Mouse (Mus musculus) CH12.LX (cell line): ENCODE results near the gene Rundc3a. TPM values are rescaled to one million over a fixed set of nuclear protein-coding genes. Genes with fewer than 3 reads are reported as not detected.

Experiments
- polyA plus RNA-seq: library from polyadenylated mRNA; unstranded; fragments of >175 nt; gene quantifications from 2 replicates; pipeline ENCODE4 v1.2.1, GENCODE M21; 2012; ENCODE audit warnings: low read depth; ENCODE audit not compliant: insufficient read length
- total RNA-seq, 2 experiments: library from RNA; depleted of rRNA; stranded (reverse); fragments of 300-350 nt in 1 of 2; fragments of >200 nt in 1 of 2; gene quantifications; 2 replicates each; pipeline ENCODE4 v1.2.3; 2012 to 2014

Gene Rundc3a
- total and polyA plus RNA-seq, 3 experiments: 1.4 to 16.3 (median 3.3) TPM

Other genes starting within 250 kb of the Rundc3a start
- not detected in 2 replicates for gene Nags, start 247.9 kb upstream of the Rundc3a start, total RNA-seq (2012; rRNA removed)
- not detected in 2 replicates for gene Nags, start 247.9 kb upstream of the Rundc3a start, total RNA-seq (2014; rRNA removed)
- gene Nags, start 247.9 kb upstream of the Rundc3a start, polyA plus RNA-seq: not detected in 2 replicates
- 56.7 and 63.1 TPM in 2 replicates for gene Tmem101, start 237.0 kb upstream of the Rundc3a start, total RNA-seq (2012; rRNA removed)
- gene Tmem101, start 237.0 kb upstream of the Rundc3a start, total RNA-seq (2014; rRNA removed): 36.1 and 38.5 TPM in 2 replicates
- gene Tmem101, start 237.0 kb upstream of the Rundc3a start, polyA plus RNA-seq: 29.7 and 35.4 TPM in 2 replicates
- gene Lsm12, start 208.1 kb upstream of the Rundc3a start, total RNA-seq (2012; rRNA removed): 66.9 and 78.7 TPM in 2 replicates
- 70.0 and 78.9 TPM in 2 replicates for gene Lsm12, start 208.1 kb upstream of the Rundc3a start, total RNA-seq (2014; rRNA removed)
- gene Lsm12, start 208.1 kb upstream of the Rundc3a start, polyA plus RNA-seq: 164 and 185 TPM in 2 replicates
- 31.9 and 34.7 TPM in 2 replicates for gene G6pc3, start 203.8 kb upstream of the Rundc3a start, total RNA-seq (2012; rRNA removed)
- gene G6pc3, start 203.8 kb upstream of the Rundc3a start, total RNA-seq (2014; rRNA removed): 26.3 and 31.3 TPM in 2 replicates
- gene G6pc3, start 203.8 kb upstream of the Rundc3a start, polyA plus RNA-seq: 65.6 and 72.3 TPM in 2 replicates
- gene Hdac5, start 163.2 kb upstream of the Rundc3a start, total RNA-seq (2012; rRNA removed): 49.6 and 49.9 TPM in 2 replicates
- 23.3 and 24.9 TPM in 2 replicates for gene Hdac5, start 163.2 kb upstream of the Rundc3a start, total RNA-seq (2014; rRNA removed)
- gene Hdac5, start 163.2 kb upstream of the Rundc3a start, polyA plus RNA-seq: 46.4 and 53.9 TPM in 2 replicates
- 25.6 and 26.2 TPM in 2 replicates for gene BC030867, start 144.5 kb upstream of the Rundc3a start, total RNA-seq (2012; rRNA removed)
- 9.7 and 11.4 TPM in 2 replicates for gene BC030867, start 144.5 kb upstream of the Rundc3a start, total RNA-seq (2014; rRNA removed)
- 34.0 and 35.2 TPM in 2 replicates for gene BC030867, start 144.5 kb upstream of the Rundc3a start, polyA plus RNA-seq
- 0.04 TPM in 1 of 2 replicates, not detected in the other for gene Asb16, start 124.7 kb upstream of the Rundc3a start, total RNA-seq (2012; rRNA removed)
- not detected in 2 replicates for gene Asb16, start 124.7 kb upstream of the Rundc3a start, total RNA-seq (2014; rRNA removed)
- not detected in 2 replicates for gene Asb16, start 124.7 kb upstream of the Rundc3a start, polyA plus RNA-seq
- 27.8 and 31.0 TPM in 2 replicates for gene Tmub2, start 108.5 kb upstream of the Rundc3a start, total RNA-seq (2012; rRNA removed)
- gene Tmub2, start 108.5 kb upstream of the Rundc3a start, total RNA-seq (2014; rRNA removed): 24.8 and 27.0 TPM in 2 replicates
- 32.4 and 32.9 TPM in 2 replicates for gene Tmub2, start 108.5 kb upstream of the Rundc3a start, polyA plus RNA-seq
- gene Atxn7l3, start 96.8 kb upstream of the Rundc3a start, total RNA-seq (2012; rRNA removed): 46.6 and 51.3 TPM in 2 replicates
- 38.3 and 40.7 TPM in 2 replicates for gene Atxn7l3, start 96.8 kb upstream of the Rundc3a start, total RNA-seq (2014; rRNA removed)
- 52.0 and 59.0 TPM in 2 replicates for gene Atxn7l3, start 96.8 kb upstream of the Rundc3a start, polyA plus RNA-seq
- 126 and 142 TPM in 2 replicates for gene Ubtf, start 73.7 kb upstream of the Rundc3a start, total RNA-seq (2012; rRNA removed)
- gene Ubtf, start 73.7 kb upstream of the Rundc3a start, total RNA-seq (2014; rRNA removed): 89.9 and 99.8 TPM in 2 replicates
- 124 and 149 TPM in 2 replicates for gene Ubtf, start 73.7 kb upstream of the Rundc3a start, polyA plus RNA-seq
- 0.08 TPM in 1 of 2 replicates, not detected in the other for gene Slc4a1, start 27.2 kb upstream of the Rundc3a start, total RNA-seq (2012; rRNA removed)
- 0.04 TPM in 1 of 2 replicates, not detected in the other for gene Slc4a1, start 27.2 kb upstream of the Rundc3a start, total RNA-seq (2014; rRNA removed)
- gene Slc4a1, start 27.2 kb upstream of the Rundc3a start, polyA plus RNA-seq: not detected in 2 replicates
- gene Slc25a39, start 14.5 kb downstream of the Rundc3a start, total RNA-seq (2012; rRNA removed): 169 and 199 TPM in 2 replicates
- gene Slc25a39, start 14.5 kb downstream of the Rundc3a start, total RNA-seq (2014; rRNA removed): 108 and 112 TPM in 2 replicates
- 198 and 226 TPM in 2 replicates for gene Slc25a39, start 14.5 kb downstream of the Rundc3a start, polyA plus RNA-seq
- gene Grn, start 36.9 kb downstream of the Rundc3a start, total RNA-seq (2012; rRNA removed): 106 and 165 TPM in 2 replicates
- gene Grn, start 36.9 kb downstream of the Rundc3a start, total RNA-seq (2014; rRNA removed): 63.7 and 80.6 TPM in 2 replicates
- 420 and 453 TPM in 2 replicates for gene Grn, start 36.9 kb downstream of the Rundc3a start, polyA plus RNA-seq
- gene Fam171a2, start 54.3 kb downstream of the Rundc3a start, total RNA-seq (2012; rRNA removed): not detected in 2 replicates
- gene Fam171a2, start 54.3 kb downstream of the Rundc3a start, total RNA-seq (2014; rRNA removed): not detected in 2 replicates
- gene Fam171a2, start 54.3 kb downstream of the Rundc3a start, polyA plus RNA-seq: not detected in 2 replicates
- 2.2 and 3.0 TPM in 2 replicates for gene Itga2b, start 76.7 kb downstream of the Rundc3a start, total RNA-seq (2012; rRNA removed)
- 0.81 and 0.95 TPM in 2 replicates for gene Itga2b, start 76.7 kb downstream of the Rundc3a start, total RNA-seq (2014; rRNA removed)
- 2.3 and 3.6 TPM in 2 replicates for gene Itga2b, start 76.7 kb downstream of the Rundc3a start, polyA plus RNA-seq
- gene Gpatch8, start 163.0 kb downstream of the Rundc3a start, total RNA-seq (2012; rRNA removed): 15.4 and 16.6 TPM in 2 replicates
- gene Gpatch8, start 163.0 kb downstream of the Rundc3a start, total RNA-seq (2014; rRNA removed): 10.2 and 11.5 TPM in 2 replicates
- 24.7 and 27.4 TPM in 2 replicates for gene Gpatch8, start 163.0 kb downstream of the Rundc3a start, polyA plus RNA-seq
- 0.42 TPM in 1 of 2 replicates, not detected in the other for gene Gm11627, start 186.1 kb downstream of the Rundc3a start, total RNA-seq (2012; rRNA removed)
- 0.46 and 0.63 TPM in 2 replicates for gene Gm11627, start 186.1 kb downstream of the Rundc3a start, total RNA-seq (2014; rRNA removed)
- gene Gm11627, start 186.1 kb downstream of the Rundc3a start, polyA plus RNA-seq: 0.38 TPM in 1 of 2 replicates, not detected in the other
- 0.08 and 0.13 TPM in 2 replicates for gene Fzd2, start 211.0 kb downstream of the Rundc3a start, total RNA-seq (2012; rRNA removed)
- 0.23 and 0.35 TPM in 2 replicates for gene Fzd2, start 211.0 kb downstream of the Rundc3a start, total RNA-seq (2014; rRNA removed)
- 0.15 and 0.20 TPM in 2 replicates for gene Fzd2, start 211.0 kb downstream of the Rundc3a start, polyA plus RNA-seq